Mouse (Mus musculus): Measurements from ENCODE around the gene D630023F18Rik. TPM values are rescaled to one million over a fixed set of nuclear protein-coding genes. Genes with fewer than 3 reads are reported as not detected.

The D630023F18Rik gene
- total RNA-seq (2014; rRNA removed) (4.8 and 5.0 TPM in 2 replicates), polyA plus RNA-seq (2015; fragmentation: Nextera tagmentation; extraction: Ambion mirVana) (8.6 and 10.0 TPM in 2 replicates)

- H3K9ac ChIP-seq (replicated peaks; ENCODE audit: low read length) = peak within 1 kb of the TSS; percentile 38; the same call in 1 of the 2 replicates
- H3K4me3 ChIP-seq (ENCODE audit: low read length) = peak within 1 kb of the TSS; percentile 39
- no peak for TF ChIP-seq CTCF (IDR thresholded peaks at IDR 0.05; ENCODE audit: low read depth)
- no peaks in the 10 kb centered on the region for H3K27me3 ChIP-seq (ENCODE audit: insufficient read depth, low read length)
- no peaks in the 10 kb centered on the region for H3K9me3 ChIP-seq (ENCODE audit: low read length)
- ATAC-seq (peak; percentile 69; the same call in 1 of the 2 replicates), DNase-seq (ENCODE audit: low spot score) (peak; percentile 63)
- no peaks in the 10 kb centered on the region for H3K36me3 ChIP-seq (ENCODE audit: insufficient read depth, low read length)
- H3K4me2 ChIP-seq (ENCODE audit: low read depth, low read length) = peak within 1 kb of the TSS; percentile 55
- no peaks in the 10 kb centered on the region for H3K4me1 ChIP-seq (ENCODE audit: insufficient read depth, low read length)
- no peak within 1 kb of the TSS for H3K27ac ChIP-seq
- 16% methylated on average over 9 of the region's 9 CpGs for WGBS
Observed at GRCm38 (mm10) chr1:65122574-65123372, at the start of gene D630023F18Rik. Gene D630023F18Rik, minus strand, starts transcription at chr1:65123214.

- Histone ChIP-seq H3K4me2 (ENCODE audit: low read depth, low read length) (no peak overlapping the region), H3K27ac (no peak overlapping the region), H3K4me3 (ENCODE audit: low read length) (no peak overlapping the region), H3K9ac (replicated peaks; ENCODE audit: low read length) (no peak overlapping the region), H3K36me3 (ENCODE audit: insufficient read depth, low read length) (peaks cover 38% of the 10 kb centered on the region), H3K27me3 (ENCODE audit: insufficient read depth, low read length) (no peaks in the 10 kb centered on the region), H3K4me1 (ENCODE audit: insufficient read depth, low read length) (peaks cover 3% of the 10 kb centered on the region; the same call in 1 of the 2 replicates), H3K9me3 (ENCODE audit: low read length) (no peaks in the 10 kb centered on the region)
- TF ChIP-seq CTCF (IDR thresholded peaks at IDR 0.05; ENCODE audit: low read depth) = no peak
- ATAC-seq (no peak), DNase-seq (ENCODE audit: low spot score) (no peak)
- 71% methylated on average over 4 of the region's 4 CpGs for WGBS
Observed at GRCm38 (mm10) chr1:65171579-65171978, 48.6 kb upstream of the D630023F18Rik start.

- Histone ChIP-seq H3K27ac (no peak overlapping the region), H3K9me3 (ENCODE audit: low read length) (no peaks in the 10 kb centered on the region), H3K36me3 (ENCODE audit: insufficient read depth, low read length) (peaks cover 50% of the 10 kb centered on the region), H3K4me3 (ENCODE audit: low read length) (no peak overlapping the region), H3K27me3 (ENCODE audit: insufficient read depth, low read length) (no peaks in the 10 kb centered on the region), H3K4me2 (ENCODE audit: low read depth, low read length) (no peak overlapping the region), H3K4me1 (ENCODE audit: insufficient read depth, low read length) (no peaks in the 10 kb centered on the region), H3K9ac (replicated peaks; ENCODE audit: low read length) (no peak overlapping the region)
- ATAC-seq = no peak
- TF ChIP-seq CTCF (IDR thresholded peaks at IDR 0.05; ENCODE audit: low read depth) = no peak
- no peak for DNase-seq (ENCODE audit: low spot score)
- WGBS = 87% methylated on average over 5 of the region's 5 CpGs
Observed at GRCm38 (mm10) chr1:65169947-65170346, 46.9 kb upstream of the D630023F18Rik start.

GRCm38 (mm10) chr1:65169536-65169935 is 46.5 kb upstream of the D630023F18Rik start:
- WGBS = 93% methylated on average over 7 of the region's 7 CpGs
- Histone ChIP-seq H3K4me1 (ENCODE audit: insufficient read depth, low read length) (no peaks in the 10 kb centered on the region), H3K4me3 (ENCODE audit: low read length) (no peak overlapping the region), H3K9me3 (ENCODE audit: low read length) (no peaks in the 10 kb centered on the region), H3K9ac (replicated peaks; ENCODE audit: low read length) (no peak overlapping the region), H3K27ac (no peak overlapping the region), H3K4me2 (ENCODE audit: low read depth, low read length) (no peak overlapping the region), H3K36me3 (ENCODE audit: insufficient read depth, low read length) (peaks cover 54% of the 10 kb centered on the region), H3K27me3 (ENCODE audit: insufficient read depth, low read length) (no peaks in the 10 kb centered on the region)
- TF ChIP-seq CTCF (IDR thresholded peaks at IDR 0.05; ENCODE audit: low read depth) = no peak
- ATAC-seq (no peak), DNase-seq (ENCODE audit: low spot score) (no peak)

GRCm38 (mm10) chr1:65167496-65167895 is 44.5 kb upstream of the D630023F18Rik start:
- Histone ChIP-seq H3K4me1 (ENCODE audit: insufficient read depth, low read length) (no peaks in the 10 kb centered on the region), H3K9ac (replicated peaks; ENCODE audit: low read length) (no peak overlapping the region), H3K9me3 (ENCODE audit: low read length) (no peaks in the 10 kb centered on the region), H3K27ac (no peak overlapping the region), H3K4me3 (ENCODE audit: low read length) (no peak overlapping the region), H3K27me3 (ENCODE audit: insufficient read depth, low read length) (no peaks in the 10 kb centered on the region), H3K4me2 (ENCODE audit: low read depth, low read length) (no peak overlapping the region), H3K36me3 (ENCODE audit: insufficient read depth, low read length) (peaks cover 73% of the 10 kb centered on the region)
- no peak for ATAC-seq
- no peak for TF ChIP-seq CTCF (IDR thresholded peaks at IDR 0.05; ENCODE audit: low read depth)
- no peak for DNase-seq (ENCODE audit: low spot score)
- 85% methylated on average over 1 of the region's 1 CpGs for WGBS

GRCm38 (mm10) chr1:65162210-65162609 is 39.2 kb upstream of the D630023F18Rik start:
- Histone ChIP-seq H3K9ac (replicated peaks; ENCODE audit: low read length) (no peak overlapping the region), H3K4me3 (ENCODE audit: low read length) (no peak overlapping the region), H3K4me2 (ENCODE audit: low read depth, low read length) (no peak overlapping the region), H3K27me3 (ENCODE audit: insufficient read depth, low read length) (no peaks in the 10 kb centered on the region), H3K9me3 (ENCODE audit: low read length) (no peaks in the 10 kb centered on the region), H3K27ac (no peak overlapping the region), H3K36me3 (ENCODE audit: insufficient read depth, low read length) (peaks cover 65% of the 10 kb centered on the region), H3K4me1 (ENCODE audit: insufficient read depth, low read length) (no peaks in the 10 kb centered on the region)
- DNase-seq (ENCODE audit: low spot score) (peak; percentile 8), ATAC-seq (no peak)
- peak; percentile 23; the same call in 1 of the 2 replicates for TF ChIP-seq CTCF (IDR thresholded peaks at IDR 0.05; ENCODE audit: low read depth)
- WGBS = 100% methylated on average over 1 of the region's 1 CpGs

- no peaks in the 10 kb centered on the region for H3K27me3 ChIP-seq (ENCODE audit: insufficient read depth, low read length)
- H3K4me1 ChIP-seq (ENCODE audit: insufficient read depth, low read length) = no peaks in the 10 kb centered on the region
- H3K9ac ChIP-seq (replicated peaks; ENCODE audit: low read length) = no peak overlapping the region
- 90% methylated on average over 5 of the region's 5 CpGs for WGBS
- DNase-seq (ENCODE audit: low spot score) (no peak), ATAC-seq (no peak)
- no peaks in the 10 kb centered on the region for H3K9me3 ChIP-seq (ENCODE audit: low read length)
- no peak overlapping the region for H3K4me3 ChIP-seq (ENCODE audit: low read length)
- no peak overlapping the region for H3K4me2 ChIP-seq (ENCODE audit: low read depth, low read length)
- peaks cover 16% of the 10 kb centered on the region for H3K36me3 ChIP-seq (ENCODE audit: insufficient read depth, low read length)
- H3K27ac ChIP-seq = no peak overlapping the region
- TF ChIP-seq CTCF (IDR thresholded peaks at IDR 0.05; ENCODE audit: low read depth) = no peak
Observed at GRCm38 (mm10) chr1:65156111-65156510, 33.1 kb upstream of the D630023F18Rik start.
